Mouse (Mus musculus) liver, adult 2 months (tissue): ENCODE results near the gene Skida1. TPM values are rescaled to one million over a fixed set of nuclear protein-coding genes. Genes with fewer than 3 reads are reported as not detected.

Experiments
- DNase-seq: peaks from one replicate; pipeline ENCODE4 v3.0.0-alpha.2; 2011; ENCODE audit warnings: low read depth, low spot score; ENCODE audit errors: extremely low read depth
- H3K27ac ChIP-seq: fragments of 200-500 bp; replicated peaks from 2 replicates; pipeline ENCODE4 v1.5.1; 2012; ENCODE audit warnings: low read depth, mild to moderate bottlenecking, control low read depth, inconsistent platforms, low read length; ENCODE audit not compliant: insufficient read depth
- H3K27me3 ChIP-seq: fragments of 200-500 bp; 2 replicates; pipeline ENCODE4 v1.6.1; 2012; ENCODE audit warnings: mild to moderate bottlenecking, moderate library complexity, low read length, inconsistent platforms; ENCODE audit not compliant: control insufficient read depth, insufficient read depth
- H3K36me3 ChIP-seq: fragments of 200-500 bp; 2 replicates; pipeline ENCODE4 v1.6.1; 2012; ENCODE audit warnings: low read length, inconsistent platforms; ENCODE audit not compliant: control insufficient read depth, insufficient read depth
- H3K4me1 ChIP-seq: fragments of 200-500 bp; 2 replicates; pipeline ENCODE4 v1.6.1; 2011; ENCODE audit warnings: low read length; ENCODE audit not compliant: control insufficient read depth, insufficient read depth
- H3K4me3 ChIP-seq: fragments of 200-500 bp; 2 replicates; pipeline ENCODE4 v1.5.1; 2011; ENCODE audit warnings: low read depth, mild to moderate bottlenecking, control low read depth, low read length, moderate library complexity; ENCODE audit not compliant: insufficient read depth
- H3K79me2 ChIP-seq: fragments of 200-500 bp; 2 replicates; pipeline ENCODE4 v1.6.1; 2012; ENCODE audit warnings: inconsistent platforms, mild to moderate bottlenecking, low read length, moderate library complexity; ENCODE audit not compliant: control insufficient read depth, insufficient read depth
- H3K9ac ChIP-seq: fragments of 200-500 bp; 2 replicates; pipeline ENCODE4 v1.6.1; 2012; ENCODE audit warnings: low read depth, mild to moderate bottlenecking, control low read depth, inconsistent platforms, low read length
- CTCF ChIP-seq: fragments of 200-500 bp; IDR thresholded peaks from 2 replicates; pipeline ENCODE4 v1.5.1; 2011; ENCODE audit warnings: low read depth, low read length, control low read depth
- POLR2A ChIP-seq: fragments of 200-500 bp; IDR thresholded peaks from 2 replicates; pipeline ENCODE4 v1.6.1; 2011; ENCODE audit warnings: low read length, control low read depth; ENCODE audit not compliant: insufficient read depth; ENCODE audit errors: extremely low read depth
- WGBS: fragments of 180-500 bp; shearing (Covaris S2); methylation state at CpG from one replicate; pipeline ENCODE4 v1.1.7; 2018; 5-methylcytosine and 5-hydroxymethylcytosine counted together
- polyA plus RNA-seq: library from polyadenylated mRNA; depleted of rRNA; stranded (reverse); fragments of >200 nt; gene quantifications from 2 replicates; pipeline ENCODE4 v1.2.3, GENCODE M21; 2012
- total RNA-seq: library from RNA; depleted of rRNA; stranded (reverse); fragments of >200 nt; gene quantifications from 2 replicates; pipeline ENCODE4 v1.2.3, GENCODE M21; 2014

Gene Skida1
- total and polyA plus RNA-seq, 2 experiments, result 0.33 to 1.3 TPM

DNA sequence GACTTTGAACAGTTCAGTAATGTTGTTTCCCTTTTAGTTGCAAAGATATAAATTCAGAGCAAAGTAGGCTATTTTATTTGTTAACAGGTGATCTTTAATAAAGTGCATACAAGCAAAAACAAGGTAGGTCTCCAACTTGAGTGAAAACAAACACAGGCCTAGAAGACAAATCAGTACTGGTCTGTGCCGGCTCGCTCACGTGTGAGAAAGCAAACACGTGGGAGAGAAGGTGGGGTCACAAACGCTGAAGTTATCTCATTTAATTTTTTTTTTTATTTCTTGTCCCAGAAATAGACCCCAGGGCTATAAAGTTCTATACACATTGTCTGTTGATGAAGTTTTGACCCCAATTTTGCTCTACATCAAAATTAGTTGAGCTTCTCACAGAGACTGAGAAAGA is 23.7 kb downstream of the Skida1 start:
- Histone ChIP-seq H3K27ac (no peak overlapping the region), H3K4me1 (0 out of 2 replicates have a peak, but pooled peaks cover 5% of the 10 kb centered on the region), H3K9ac (no peak overlapping the region), H3K27me3 (no peaks in the 10 kb centered on the region), H3K36me3 (no peaks in the 10 kb centered on the region), H3K4me3 (no peak overlapping the region), H3K79me2 (no peaks in the 10 kb centered on the region)
- TF ChIP-seq POLR2A (no peak), CTCF (no peak)
- DNase-seq, result no peak
- WGBS, result 75% methylated on average over 5 of the region's 5 CpGs

DNA sequence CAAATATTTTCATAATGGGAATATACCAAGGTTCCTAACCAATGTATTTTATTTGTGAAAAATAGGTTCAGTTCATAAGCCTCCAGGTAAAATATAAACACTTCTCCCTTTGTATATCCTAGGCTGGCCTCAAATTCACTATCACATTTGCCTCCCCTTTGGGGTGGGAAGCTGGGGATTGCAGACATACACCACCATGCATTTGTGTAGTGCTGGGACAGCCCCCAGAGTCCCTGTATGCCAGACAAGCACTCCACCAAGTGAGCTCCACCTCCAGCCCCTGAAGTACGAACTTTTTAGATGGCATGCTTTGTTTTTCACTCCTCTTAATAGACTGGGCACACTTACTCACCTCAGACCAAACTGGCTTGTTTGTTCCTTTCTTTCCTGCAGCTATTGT is 26.0 kb downstream of the Skida1 start:
- Histone ChIP-seq H3K36me3 (no peaks in the 10 kb centered on the region), H3K4me1 (0 out of 2 replicates have a peak, but pooled peaks cover 5% of the 10 kb centered on the region), H3K79me2 (no peaks in the 10 kb centered on the region), H3K4me3 (no peak overlapping the region), H3K27ac (no peak overlapping the region), H3K27me3 (no peaks in the 10 kb centered on the region), H3K9ac (no peak overlapping the region)
- WGBS, result 83% methylated on average over 1 of the region's 1 CpGs
- no peak for DNase-seq
- TF ChIP-seq CTCF, result no peak
- no peak for TF ChIP-seq POLR2A

DNA sequence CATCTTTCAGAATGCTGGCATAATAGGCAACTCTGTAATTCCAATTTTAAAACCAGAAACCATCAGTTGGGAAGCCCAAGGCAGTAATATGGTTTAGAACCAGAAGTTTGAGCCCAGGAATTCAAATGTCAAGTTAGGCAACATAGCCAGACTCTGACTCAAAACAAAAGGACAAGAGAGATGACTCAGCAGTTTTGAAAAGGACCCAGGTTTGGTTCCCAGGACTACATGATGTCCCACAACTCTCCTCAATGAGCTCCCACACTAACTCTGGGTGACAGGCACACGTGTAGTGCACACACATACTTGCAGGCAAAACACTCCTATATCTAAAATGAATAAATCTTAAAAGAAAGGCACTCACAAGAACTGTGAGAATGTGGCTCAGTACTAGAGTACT is 29.7 kb downstream of the Skida1 start:
- H3K79me2 ChIP-seq, result no peaks in the 10 kb centered on the region
- no peaks in the 10 kb centered on the region for H3K36me3 ChIP-seq
- no peaks in the 10 kb centered on the region for H3K27me3 ChIP-seq
- H3K4me3 ChIP-seq, result no peak overlapping the region
- TF ChIP-seq CTCF (no peak), POLR2A (no peak)
- H3K27ac ChIP-seq, result no peak overlapping the region
- H3K9ac ChIP-seq, result no peak overlapping the region
- DNase-seq, result no peak
- H3K4me1 ChIP-seq, result no peaks in the 10 kb centered on the region
- WGBS, result 100% methylated on average over 1 of the region's 1 CpGs

DNA sequence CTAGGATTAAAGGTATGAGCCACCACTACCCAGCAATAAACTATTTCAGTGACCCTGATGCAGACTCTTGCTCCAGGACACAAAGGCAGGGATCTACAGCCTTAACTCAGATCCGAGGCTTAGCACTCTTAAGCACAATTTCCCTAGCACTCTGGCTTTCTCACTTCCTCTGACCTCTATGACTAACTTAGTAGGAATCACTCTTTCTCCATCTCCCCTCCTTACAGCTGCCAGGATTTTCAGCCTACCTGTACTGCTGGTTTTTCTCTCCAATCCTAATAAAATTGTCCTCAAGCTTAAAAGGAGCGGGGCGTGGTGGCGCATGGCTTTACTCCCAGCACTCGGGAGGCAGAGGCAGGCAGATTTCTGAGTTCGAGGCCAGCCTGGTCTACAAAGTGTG is 31.5 kb downstream of the Skida1 start:
- Histone ChIP-seq H3K79me2 (no peaks in the 10 kb centered on the region), H3K27ac (no peak overlapping the region), H3K27me3 (no peaks in the 10 kb centered on the region), H3K9ac (no peak overlapping the region), H3K4me3 (no peak overlapping the region), H3K36me3 (no peaks in the 10 kb centered on the region), H3K4me1 (no peaks in the 10 kb centered on the region)
- no peak for DNase-seq
- TF ChIP-seq CTCF (no peak), POLR2A (no peak)
- WGBS, result 98% methylated on average over 6 of the region's 6 CpGs

DNA sequence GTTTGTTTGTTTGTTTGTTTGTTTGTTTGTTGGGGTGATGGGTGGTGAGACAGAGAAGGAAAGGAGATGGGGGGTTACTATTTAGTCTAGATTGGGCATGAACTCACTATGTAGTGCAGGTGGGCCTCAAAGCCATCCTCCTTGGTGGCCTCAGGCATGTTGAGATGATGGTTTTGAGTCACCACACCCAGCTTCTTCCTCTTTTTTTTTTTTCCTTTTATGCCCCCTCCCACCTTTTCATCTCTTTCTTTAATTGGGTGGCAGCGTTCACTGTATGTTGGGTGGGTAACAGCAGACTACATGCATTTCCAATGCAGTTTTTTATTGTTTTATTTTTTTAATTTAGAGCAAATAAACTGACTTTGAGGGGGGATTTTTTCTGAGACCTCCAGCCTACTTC is 32.2 kb downstream of the Skida1 start:
- DNase-seq, result no peak
- Histone ChIP-seq H3K27ac (no peak overlapping the region), H3K4me1 (no peaks in the 10 kb centered on the region), H3K36me3 (no peaks in the 10 kb centered on the region), H3K9ac (no peak overlapping the region), H3K27me3 (no peaks in the 10 kb centered on the region), H3K4me3 (no peak overlapping the region), H3K79me2 (no peaks in the 10 kb centered on the region)
- TF ChIP-seq POLR2A (no peak), CTCF (no peak)
- 86% methylated on average over 1 of the region's 1 CpGs for WGBS

DNA sequence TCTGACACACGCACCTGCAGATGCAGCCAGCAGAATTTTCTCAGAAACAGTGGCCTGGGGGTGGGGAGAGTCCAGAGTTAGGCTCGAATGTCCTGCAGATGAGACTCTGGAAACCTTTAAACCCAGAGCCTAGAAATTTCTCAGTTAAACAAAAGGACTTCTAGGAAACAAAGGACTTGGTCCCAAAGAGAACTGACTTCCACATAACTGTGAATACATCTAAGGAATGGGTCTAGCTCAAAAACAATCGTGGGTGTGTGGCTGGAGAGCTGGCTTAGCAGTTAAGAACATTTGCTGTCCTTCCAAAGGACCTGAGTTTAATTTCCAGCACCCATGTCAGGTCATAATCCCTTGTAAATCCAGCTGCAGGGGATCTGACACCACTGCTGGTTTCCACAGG is 33.3 kb downstream of the Skida1 start:
- no peak for DNase-seq
- no peak overlapping the region for H3K9ac ChIP-seq
- H3K36me3 ChIP-seq, result no peaks in the 10 kb centered on the region
- no peak overlapping the region for H3K4me3 ChIP-seq
- no peaks in the 10 kb centered on the region for H3K79me2 ChIP-seq
- no peak overlapping the region for H3K27ac ChIP-seq
- no peaks in the 10 kb centered on the region for H3K4me1 ChIP-seq
- no peaks in the 10 kb centered on the region for H3K27me3 ChIP-seq
- WGBS, result 57% methylated on average over 3 of the region's 3 CpGs
- TF ChIP-seq POLR2A, result no peak
- TF ChIP-seq CTCF, result no peak
